Mouse (Mus musculus): ENCODE measurements around the gene 2410131K14Rik.

DNA sequence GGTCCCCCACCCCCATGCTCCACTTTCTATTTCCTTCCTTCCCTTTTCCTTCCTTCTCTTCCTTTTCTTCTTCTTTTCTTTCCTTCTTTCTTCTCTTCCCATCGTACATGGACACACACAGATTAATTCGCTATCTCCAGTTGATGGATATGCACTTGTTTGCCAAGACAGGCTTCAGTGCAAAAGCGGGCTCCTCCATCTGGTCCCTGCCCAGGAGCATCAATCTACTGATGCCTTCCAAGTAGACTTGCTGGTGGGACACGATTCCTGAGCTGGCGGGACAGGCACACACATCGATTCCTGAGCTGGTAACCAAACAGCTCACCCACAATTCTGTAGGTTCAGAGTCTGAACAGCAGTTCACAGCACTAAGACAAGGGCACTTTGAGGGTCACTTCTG is 68.7 kb downstream of the 2410131K14Rik start:
- TF ChIP-seq GATA1 (IDR thresholded peaks at IDR 0.05; ENCODE audit: low read depth, low read length) (no peak), POLR2AphosphoS5 (IDR thresholded peaks at IDR 0.05; ENCODE audit: borderline replicate concordance, low read depth, low read length) (no peak), MEF2A (IDR thresholded peaks at IDR 0.05; ENCODE audit: extremely low read depth, insufficient replicate concordance, low read depth, low read length, poor library complexity, severe bottlenecking) (no peak), ETS1 (IDR thresholded peaks at IDR 0.05; ENCODE audit: low read depth, low read length) (no peak), CTCF (IDR thresholded peaks at IDR 0.05 in 2 of 3, conservative IDR thresholded peaks at IDR 0.05 in 1 of 3; ENCODE audit: control insufficient read depth in 1 of 3, insufficient read depth in 1 of 3, low read depth in 2 of 3, low read length in 3 of 3, poor library complexity in 1 of 3, severe bottlenecking in 1 of 3) (no peak)
